Mouse (Mus musculus) liver, adult 2 months (tissue): Measurements from ENCODE around the gene Ctps. TPM values are rescaled to one million over a fixed set of nuclear protein-coding genes. Genes with fewer than 3 reads are reported as not detected.
"Not testable (repeated sequence)": the region's sequence is repeated elsewhere in the genome, so short reads cannot be mapped to it uniquely, and the experiment has no call there.

Source experiments
- DNase-seq: peaks from one replicate; pipeline ENCODE4 v3.0.0-alpha.2; 2011; ENCODE audit warnings: low read depth, low spot score; ENCODE audit errors: extremely low read depth
- H3K27ac ChIP-seq: fragments of 200-500 bp; replicated peaks from 2 replicates; pipeline ENCODE4 v1.5.1; 2012; ENCODE audit warnings: low read depth, mild to moderate bottlenecking, control low read depth, inconsistent platforms, low read length; ENCODE audit not compliant: insufficient read depth
- H3K27me3 ChIP-seq: fragments of 200-500 bp; 2 replicates; pipeline ENCODE4 v1.6.1; 2012; ENCODE audit warnings: mild to moderate bottlenecking, moderate library complexity, low read length, inconsistent platforms; ENCODE audit not compliant: control insufficient read depth, insufficient read depth
- H3K36me3 ChIP-seq: fragments of 200-500 bp; 2 replicates; pipeline ENCODE4 v1.6.1; 2012; ENCODE audit warnings: low read length, inconsistent platforms; ENCODE audit not compliant: control insufficient read depth, insufficient read depth
- H3K4me1 ChIP-seq: fragments of 200-500 bp; 2 replicates; pipeline ENCODE4 v1.6.1; 2011; ENCODE audit warnings: low read length; ENCODE audit not compliant: control insufficient read depth, insufficient read depth
- H3K4me3 ChIP-seq: fragments of 200-500 bp; 2 replicates; pipeline ENCODE4 v1.5.1; 2011; ENCODE audit warnings: low read depth, mild to moderate bottlenecking, control low read depth, low read length, moderate library complexity; ENCODE audit not compliant: insufficient read depth
- H3K79me2 ChIP-seq: fragments of 200-500 bp; 2 replicates; pipeline ENCODE4 v1.6.1; 2012; ENCODE audit warnings: inconsistent platforms, mild to moderate bottlenecking, low read length, moderate library complexity; ENCODE audit not compliant: control insufficient read depth, insufficient read depth
- H3K9ac ChIP-seq: fragments of 200-500 bp; 2 replicates; pipeline ENCODE4 v1.6.1; 2012; ENCODE audit warnings: low read depth, mild to moderate bottlenecking, control low read depth, inconsistent platforms, low read length
- CTCF ChIP-seq: fragments of 200-500 bp; IDR thresholded peaks from 2 replicates; pipeline ENCODE4 v1.5.1; 2011; ENCODE audit warnings: low read depth, low read length, control low read depth
- POLR2A ChIP-seq: fragments of 200-500 bp; IDR thresholded peaks from 2 replicates; pipeline ENCODE4 v1.6.1; 2011; ENCODE audit warnings: low read length, control low read depth; ENCODE audit not compliant: insufficient read depth; ENCODE audit errors: extremely low read depth
- WGBS: fragments of 180-500 bp; shearing (Covaris S2); methylation state at CpG from one replicate; pipeline ENCODE4 v1.1.7; 2018; 5-methylcytosine and 5-hydroxymethylcytosine counted together
- polyA plus RNA-seq: library from polyadenylated mRNA; depleted of rRNA; stranded (reverse); fragments of >200 nt; gene quantifications from 2 replicates; pipeline ENCODE4 v1.2.3, GENCODE M21; 2012
- total RNA-seq: library from RNA; depleted of rRNA; stranded (reverse); fragments of >200 nt; gene quantifications from 2 replicates; pipeline ENCODE4 v1.2.3, GENCODE M21; 2014

Ctps gene
- total and polyA plus RNA-seq, 2 experiments: 1.1 to 1.8 TPM

DNA sequence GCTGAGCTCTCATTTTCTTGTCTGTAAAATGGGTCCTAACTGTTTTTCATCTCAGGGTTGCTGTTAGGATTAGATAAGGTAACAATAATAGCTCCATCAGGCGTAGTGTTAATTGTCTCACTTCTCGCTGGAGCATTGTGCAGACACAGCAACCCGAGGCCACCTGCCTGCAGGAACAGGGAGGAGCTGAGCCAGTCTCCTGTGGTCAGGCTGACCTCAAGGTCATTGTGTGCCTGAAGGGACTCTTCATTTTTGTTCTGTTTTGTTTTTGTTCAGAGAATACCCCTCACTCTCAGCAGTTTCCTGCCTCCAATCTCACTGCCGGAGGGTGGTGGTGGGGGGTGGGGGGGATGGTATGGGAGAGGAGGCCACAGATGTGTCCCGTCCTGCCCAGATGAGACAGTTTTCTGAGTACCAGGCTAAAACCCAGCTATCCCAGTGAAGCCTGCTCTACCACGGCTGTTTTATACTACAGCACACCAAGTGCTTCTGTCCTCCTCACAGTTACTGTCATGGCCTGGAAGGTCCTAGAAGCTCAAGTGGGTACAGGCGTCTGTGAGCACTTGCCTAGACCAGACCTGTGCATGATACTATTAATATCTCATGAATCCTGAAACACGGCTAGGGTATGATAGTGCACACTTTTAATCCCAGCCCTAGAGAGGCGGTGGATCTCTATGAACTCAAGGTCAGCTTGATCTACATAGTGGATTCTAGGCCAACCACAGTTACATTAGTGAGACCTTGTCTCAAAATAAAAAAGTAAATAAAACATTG is 42.4 kb upstream of the Ctps start:
- Histone ChIP-seq H3K4me1 (no peaks in the 10 kb centered on the region), H3K79me2 (no peaks in the 10 kb centered on the region), H3K4me3 (no peak overlapping the region), H3K27me3 (no peaks in the 10 kb centered on the region), H3K27ac (no peak overlapping the region), H3K36me3 (no peaks in the 10 kb centered on the region), H3K9ac (no peak overlapping the region)
- TF ChIP-seq CTCF: no peak
- TF ChIP-seq POLR2A: no peak
- no peak for DNase-seq
- 68% methylated on average over 9 of the region's 9 CpGs for WGBS

DNA sequence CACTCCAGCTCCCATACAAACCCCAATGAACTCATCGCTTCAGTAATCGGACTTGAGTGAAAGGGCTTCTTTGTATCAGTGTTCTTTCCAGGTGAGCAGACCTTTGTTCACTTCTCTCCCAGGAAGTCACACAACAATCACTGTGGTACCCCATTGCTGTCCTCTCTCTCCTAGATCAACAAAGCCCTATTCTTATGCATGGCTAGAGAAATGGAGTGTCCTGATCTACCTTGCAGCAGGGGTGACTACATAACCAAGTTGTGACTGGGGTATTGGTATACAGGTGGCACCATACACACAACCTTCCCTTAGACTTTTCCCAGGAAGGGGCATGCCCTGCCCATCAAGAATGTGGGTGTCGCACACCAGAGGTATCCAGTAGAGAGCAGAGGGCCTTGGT is 40.9 kb upstream of the Ctps start:
- H3K27me3 ChIP-seq: no peaks in the 10 kb centered on the region
- H3K4me1 ChIP-seq: no peaks in the 10 kb centered on the region
- DNase-seq: no peak
- WGBS: 98% methylated on average over 3 of the region's 3 CpGs
- no peak overlapping the region for H3K9ac ChIP-seq
- no peak overlapping the region for H3K4me3 ChIP-seq
- TF ChIP-seq POLR2A (no peak), CTCF (no peak)
- H3K27ac ChIP-seq: no peak overlapping the region
- H3K36me3 ChIP-seq: no peaks in the 10 kb centered on the region
- no peaks in the 10 kb centered on the region for H3K79me2 ChIP-seq

GRCm38 (mm10) chr4:120606941-120607340 is 36.9 kb upstream of the Ctps start:
- TF ChIP-seq POLR2A (no peak), CTCF (no peak)
- Histone ChIP-seq H3K36me3 (no peaks in the 10 kb centered on the region), H3K27ac (no peak overlapping the region), H3K27me3 (no peaks in the 10 kb centered on the region), H3K4me1 (no peaks in the 10 kb centered on the region), H3K9ac (no peak overlapping the region), H3K4me3 (no peak overlapping the region), H3K79me2 (no peaks in the 10 kb centered on the region)
- WGBS: 42% methylated on average over 3 of the region's 3 CpGs
- DNase-seq: no peak

GRCm38 (mm10) chr4:120602669-120603068 is 32.6 kb upstream of the Ctps start:
- Histone ChIP-seq H3K4me1 (no peaks in the 10 kb centered on the region), H3K27ac (no peak overlapping the region), H3K27me3 (no peaks in the 10 kb centered on the region), H3K4me3 (no peak overlapping the region), H3K79me2 (no peaks in the 10 kb centered on the region), H3K9ac (no peak overlapping the region), H3K36me3 (no peaks in the 10 kb centered on the region)
- TF ChIP-seq POLR2A (no peak), CTCF (no peak)
- DNase-seq: no peak
- 81% methylated on average over 3 of the region's 3 CpGs for WGBS

DNA sequence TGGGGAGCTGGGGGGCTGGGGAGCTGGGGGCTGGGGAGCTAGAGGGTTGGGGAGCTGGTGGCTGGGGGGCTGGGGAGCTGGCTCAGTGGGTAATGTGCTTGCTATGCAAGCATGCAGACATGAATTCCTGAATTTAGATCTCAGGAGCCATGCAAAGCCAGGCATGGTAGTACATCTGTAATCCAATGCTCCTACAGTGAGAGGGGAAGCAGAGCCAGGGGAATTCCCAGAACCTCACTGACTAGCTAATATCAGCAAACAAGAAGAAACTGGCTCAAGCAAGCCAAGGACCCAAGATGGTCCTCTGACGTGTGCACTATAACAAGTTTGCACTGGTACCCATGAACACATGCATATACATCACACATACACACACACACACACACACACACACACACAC is 31.7 kb upstream of the Ctps start:
- Histone ChIP-seq H3K27ac (no peak overlapping the region), H3K79me2 (no peaks in the 10 kb centered on the region), H3K4me1 (no peaks in the 10 kb centered on the region), H3K9ac (no peak overlapping the region), H3K36me3 (no peaks in the 10 kb centered on the region), H3K4me3 (no peak overlapping the region), H3K27me3 (no peaks in the 10 kb centered on the region)
- WGBS: 73% methylated on average over 1 of the region's 1 CpGs
- no peak for DNase-seq
- TF ChIP-seq POLR2A (no peak), CTCF (no peak)

DNA sequence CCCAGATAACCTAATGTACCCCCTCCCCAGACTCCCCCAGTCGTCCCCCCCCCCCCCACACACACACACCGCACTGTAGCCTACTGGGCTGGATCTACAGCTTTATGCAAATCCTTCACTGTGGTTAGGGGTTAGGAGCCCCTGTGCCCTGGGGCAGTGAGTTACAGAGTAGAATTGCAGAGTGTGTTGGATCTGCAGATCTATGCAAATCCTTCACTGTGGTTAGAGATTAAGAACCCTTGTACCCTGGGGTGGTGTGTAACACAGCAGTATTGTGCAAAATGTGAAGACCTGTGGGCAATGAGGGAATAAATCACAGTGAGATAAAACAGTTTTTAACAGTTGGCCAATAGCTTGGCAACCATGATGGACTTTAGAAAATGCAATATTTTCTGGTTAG is 28.8 kb upstream of the Ctps start:
- WGBS: 55% methylated on average over 2 of the region's 2 CpGs
- H3K4me1 ChIP-seq: no peaks in the 10 kb centered on the region
- H3K36me3 ChIP-seq: no peaks in the 10 kb centered on the region
- H3K9ac ChIP-seq: no peak overlapping the region
- H3K27me3 ChIP-seq: no peaks in the 10 kb centered on the region
- TF ChIP-seq POLR2A: no peak
- no peak for TF ChIP-seq CTCF
- peak; percentile 56 for DNase-seq
- H3K4me3 ChIP-seq: no peak overlapping the region
- H3K27ac ChIP-seq: no peak overlapping the region
- H3K79me2 ChIP-seq: no peaks in the 10 kb centered on the region

DNA sequence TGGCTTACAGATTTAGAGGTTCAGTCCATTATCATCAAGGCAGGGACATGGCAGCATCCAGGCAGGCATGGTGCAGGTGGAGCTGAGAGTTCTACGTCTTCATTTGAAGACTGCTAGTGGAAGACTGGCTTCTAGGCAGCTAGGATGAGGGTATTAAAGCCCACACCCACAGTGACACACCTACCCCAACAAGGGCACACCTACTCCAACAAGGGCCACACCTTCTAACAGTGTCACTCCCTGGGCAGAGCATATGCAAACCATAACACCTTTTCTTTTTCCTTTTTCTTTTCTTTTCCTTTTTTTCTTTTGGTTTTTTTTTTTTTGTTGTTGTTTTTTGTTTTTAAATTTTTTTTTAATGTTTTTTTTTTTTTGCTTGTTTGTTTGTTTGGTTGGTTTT is 26.1 kb upstream of the Ctps start:
- not testable (repeated sequence) for H3K4me1 ChIP-seq, H3K27ac ChIP-seq, DNase-seq, H3K27me3 ChIP-seq, H3K79me2 ChIP-seq, H3K4me3 ChIP-seq, H3K9ac ChIP-seq, H3K36me3 ChIP-seq
- WGBS: 93% methylated on average over 1 of the region's 1 CpGs
